Mouse (Mus musculus) ES-E14 (cell line): ENCODE measurements at regions not wholly inside any gene's neighbourhood (a gene's known extent, or its start where the extent isn't known, plus 50 kb on each side); places are given as distances from the start of the nearest gene placed in this dataset.

Experiments
- DNase-seq: peaks from one replicate; pipeline ENCODE4 v3.0.0-alpha.2; 2013; ENCODE audit warnings: low read depth, low spot score
- H3K27ac ChIP-seq: 2 replicates; pipeline ENCODE4 v1.5.1; 2012; ENCODE audit warnings: low read depth, mild to moderate bottlenecking, low read length, moderate library complexity, mixed read lengths; ENCODE audit not compliant: poor library complexity, insufficient read depth, severe bottlenecking
- H3K36me3 ChIP-seq: 2 replicates; pipeline ENCODE4 v1.6.1; 2012; ENCODE audit warnings: mild to moderate bottlenecking, low read length, moderate library complexity, mixed read lengths; ENCODE audit not compliant: control insufficient read depth, poor library complexity, insufficient read depth, severe bottlenecking
- H3K4me1 ChIP-seq, 2 experiments: fragments of 150-350 bp in 1 of 2; sonication (generic) in 1 of 2; 2 replicates each; pipeline ENCODE4 v1.6.1; 2012; ENCODE audit warnings: low read length in 2 of 2, mild to moderate bottlenecking in 1 of 2, mixed read lengths in 1 of 2; ENCODE audit not compliant: control insufficient read depth in 2 of 2, insufficient read depth in 2 of 2, poor library complexity in 1 of 2
- H3K4me3 ChIP-seq, 2 experiments: fragments of 150-350 bp in 1 of 2; sonication (generic) in 1 of 2; 2 replicates each; pipeline ENCODE4 v1.5.1; 2012; ENCODE audit warnings: low read length in 2 of 2, low read depth in 1 of 2, mild to moderate bottlenecking in 1 of 2, mixed read lengths in 1 of 2; ENCODE audit not compliant: insufficient read depth in 1 of 2, poor library complexity in 1 of 2, severe bottlenecking in 1 of 2
- H3K9ac ChIP-seq: 2 replicates; pipeline ENCODE4 v1.6.1; 2012; ENCODE audit warnings: low read depth, mild to moderate bottlenecking, low read length, mixed read lengths; ENCODE audit not compliant: poor library complexity, insufficient read depth, severe bottlenecking
- H3K9me3 ChIP-seq: fragments of 150-350 bp; sonication (generic); 2 replicates; pipeline ENCODE4 v1.6.1; 2012; ENCODE audit warnings: low read depth, mild to moderate bottlenecking, low read length; ENCODE audit not compliant: control insufficient read depth, insufficient read depth
- CHD2 ChIP-seq: IDR thresholded peaks from 2 replicates; pipeline ENCODE4 v1.6.1; 2014; ENCODE audit warnings: mild to moderate bottlenecking, low read depth, low read length, inconsistent platforms
- HCFC1 ChIP-seq: IDR thresholded peaks from 2 replicates; pipeline ENCODE4 v1.6.1; 2012; ENCODE audit warnings: low read length, inconsistent platforms, borderline replicate concordance; ENCODE audit not compliant: insufficient read depth
- MAFK ChIP-seq: IDR thresholded peaks from 2 replicates; pipeline ENCODE4 v1.6.1; 2014; ENCODE audit warnings: mild to moderate bottlenecking, low read depth, low read length, inconsistent platforms; ENCODE audit not compliant: insufficient read depth
- ZC3H11A ChIP-seq: IDR thresholded peaks from 2 replicates; pipeline ENCODE4 v1.6.1; 2012; ENCODE audit warnings: low read depth, mild to moderate bottlenecking, inconsistent platforms, low read length, borderline replicate concordance
- ZNF384 ChIP-seq: IDR thresholded peaks from 2 replicates; pipeline ENCODE4 v1.6.1; 2012; ENCODE audit warnings: low read depth, low read length, inconsistent platforms
- in situ Hi-C, 2 experiments: fragments of 600-800 bp; cut with MboI; formaldehyde crosslinking; loops; one replicate each; pipeline ENCODE4 v1.15.1; 2025; ENCODE audit warnings: low sequenced_read_pairs in 2 of 2, inconsistent platforms in 1 of 2; ENCODE audit not compliant: unreplicated experiment in 2 of 2

DNA sequence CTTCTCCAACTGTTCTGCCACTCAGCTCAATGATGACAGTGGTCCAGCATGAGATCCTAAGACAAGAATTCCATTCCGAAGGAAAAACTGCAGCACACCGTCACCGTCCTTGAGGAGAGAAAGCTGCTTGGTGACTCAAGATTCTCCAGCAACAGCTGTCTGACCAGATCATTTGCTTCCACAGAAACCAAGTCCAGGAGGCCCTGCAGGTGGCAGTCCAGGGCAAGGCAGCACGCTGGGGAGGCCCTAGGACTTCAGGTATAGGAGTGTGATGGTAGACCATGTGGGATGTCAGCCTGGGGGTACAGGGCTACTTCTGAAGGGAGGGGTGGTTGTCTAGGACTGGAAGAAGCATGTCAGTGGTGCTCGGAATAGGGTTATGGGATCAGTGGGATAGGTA lies 376.6 kb downstream of the Tbc1d22a start:
- no peak for DNase-seq
- H3K4me3 ChIP-seq = no peak overlapping the region
- H3K27ac ChIP-seq = no peak overlapping the region
- no peaks in the 10 kb centered on the region for H3K9me3 ChIP-seq
- no peak overlapping the region for H3K9ac ChIP-seq
- H3K4me1 ChIP-seq = no peaks in the 10 kb centered on the region
- no peaks in the 10 kb centered on the region for H3K36me3 ChIP-seq
- TF ChIP-seq ZC3H11A (no peak), HCFC1 (no peak), CHD2 (no peak), ZNF384 (no peak), MAFK (no peak)
- in situ Hi-C loops = no loop called here

DNA sequence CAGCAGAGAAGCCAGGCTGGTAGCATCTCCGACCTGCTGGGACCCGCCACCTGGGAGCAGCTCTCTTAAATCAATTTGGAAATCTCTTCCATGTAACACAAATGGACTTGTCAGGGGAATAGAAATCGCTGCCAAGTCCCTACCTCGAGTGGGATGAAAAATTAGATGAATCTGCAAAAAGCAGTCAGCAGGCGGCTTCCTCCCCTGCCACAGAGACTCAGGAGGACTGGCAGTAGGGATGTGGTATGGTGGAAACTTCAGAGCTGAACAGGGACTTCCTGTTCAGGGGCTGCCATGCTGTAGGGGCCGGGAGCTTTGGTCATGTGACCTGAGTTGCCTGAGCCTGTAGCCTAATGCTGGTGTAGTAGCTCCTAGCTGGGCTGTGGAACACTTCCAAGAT lies 379.1 kb downstream of the Tbc1d22a start:
- no peaks in the 10 kb centered on the region for H3K4me1 ChIP-seq
- H3K36me3 ChIP-seq = no peaks in the 10 kb centered on the region
- no peak overlapping the region for H3K4me3 ChIP-seq
- H3K27ac ChIP-seq = no peak overlapping the region
- no peak for DNase-seq
- in situ Hi-C loops = no loop called here
- no peak overlapping the region for H3K9ac ChIP-seq
- H3K9me3 ChIP-seq = no peaks in the 10 kb centered on the region
- no peak for TF ChIP-seq CHD2
- no peak for TF ChIP-seq HCFC1
- no peak for TF ChIP-seq MAFK
- no peak for TF ChIP-seq ZC3H11A
- TF ChIP-seq ZNF384 = no peak

DNA sequence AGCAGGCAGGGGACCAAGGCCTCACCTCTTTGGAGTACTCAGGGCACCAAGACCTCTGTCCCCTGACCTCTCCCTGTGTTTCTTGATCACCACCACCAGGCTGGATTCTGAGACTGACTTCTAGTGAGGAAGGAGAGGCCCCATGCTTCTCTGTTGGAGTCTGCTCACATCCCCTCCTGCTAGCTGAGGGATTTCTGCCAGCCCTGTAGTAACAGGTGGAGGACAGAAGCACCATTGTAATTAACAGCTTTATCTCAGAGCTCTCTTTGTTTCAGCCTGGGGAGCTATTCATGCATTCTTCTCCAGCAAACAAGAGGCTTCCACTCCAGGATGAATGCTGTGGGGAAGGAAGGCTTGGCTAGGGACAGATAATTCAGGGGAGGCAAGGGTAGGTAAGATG lies 392.2 kb downstream of the Tbc1d22a start:
- TF ChIP-seq CHD2 (no peak), MAFK (no peak), HCFC1 (no peak), ZNF384 (no peak), ZC3H11A (no peak)
- in situ Hi-C loops = no loop called here

DNA sequence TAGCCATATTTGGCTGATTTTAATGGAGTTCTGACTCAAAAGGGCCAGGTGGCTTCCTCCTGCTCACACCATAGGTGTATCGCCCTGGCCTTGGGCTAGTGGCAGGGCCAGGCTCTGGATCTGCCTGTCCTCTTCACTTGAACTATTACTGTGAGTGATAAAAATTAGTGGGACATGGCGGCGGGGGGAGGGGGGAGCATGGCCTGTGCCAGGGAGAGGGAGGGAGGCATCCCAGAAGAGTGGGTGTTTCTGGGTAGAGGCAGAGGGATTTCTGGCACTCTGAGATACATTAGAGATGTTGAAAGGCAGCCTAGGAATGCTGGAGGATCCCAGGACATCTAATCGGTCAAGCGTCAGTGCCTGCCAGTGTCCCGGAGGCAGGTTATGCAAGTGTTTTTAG lies 395.4 kb downstream of the Tbc1d22a start:
- TF ChIP-seq CHD2 (no peak), MAFK (no peak), ZNF384 (no peak), ZC3H11A (no peak), HCFC1 (no peak)
- Histone ChIP-seq H3K4me1 (no peaks in the 10 kb centered on the region), H3K9me3 (no peaks in the 10 kb centered on the region), H3K27ac (no peak overlapping the region), H3K36me3 (no peaks in the 10 kb centered on the region), H3K4me3 (no peak overlapping the region), H3K9ac (no peak overlapping the region)
- in situ Hi-C loops = no loop called here
- no peak for DNase-seq

More for the DNA sequence above, 392.2 kb downstream of the Tbc1d22a start:
- no peaks in the 10 kb centered on the region for H3K36me3 ChIP-seq
- H3K27ac ChIP-seq = no peak overlapping the region
- DNase-seq = no peak
- no peaks in the 10 kb centered on the region for H3K9me3 ChIP-seq
- H3K9ac ChIP-seq = no peak overlapping the region
- no peaks in the 10 kb centered on the region for H3K4me1 ChIP-seq
- no peak overlapping the region for H3K4me3 ChIP-seq

DNA sequence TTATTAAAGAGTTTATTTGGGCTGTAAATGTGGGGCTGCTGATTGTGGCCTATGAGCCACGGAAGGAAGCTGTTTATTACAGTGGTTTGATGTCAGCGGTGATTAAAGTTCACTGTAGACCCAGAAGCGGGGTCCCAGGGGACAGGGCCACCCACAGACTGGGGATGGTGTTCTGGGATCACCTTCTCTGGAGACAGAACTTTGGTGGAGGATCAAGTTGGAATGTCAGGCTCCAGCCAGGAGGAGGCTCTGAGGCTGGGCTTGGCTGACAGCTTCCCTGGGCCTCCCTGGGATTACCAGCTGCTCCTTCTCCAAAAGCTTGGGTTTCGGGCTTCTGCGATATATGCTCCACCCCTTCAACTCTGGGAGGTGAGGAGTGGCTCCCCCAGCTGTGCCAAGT lies 417.1 kb downstream of the Tbc1d22a start:
- H3K9me3 ChIP-seq = no peaks in the 10 kb centered on the region
- no peaks in the 10 kb centered on the region for H3K4me1 ChIP-seq
- H3K4me3 ChIP-seq = no peak overlapping the region
- no peak overlapping the region for H3K9ac ChIP-seq
- no peaks in the 10 kb centered on the region for H3K36me3 ChIP-seq
- TF ChIP-seq HCFC1 (no peak), ZNF384 (no peak), ZC3H11A (no peak), MAFK (no peak), CHD2 (no peak)
- no peak overlapping the region for H3K27ac ChIP-seq
- in situ Hi-C loops = no loop called here
- DNase-seq = no peak
